9 mouse cellular contexts compared by ENCODE assay signal in the genomic region with DNA sequence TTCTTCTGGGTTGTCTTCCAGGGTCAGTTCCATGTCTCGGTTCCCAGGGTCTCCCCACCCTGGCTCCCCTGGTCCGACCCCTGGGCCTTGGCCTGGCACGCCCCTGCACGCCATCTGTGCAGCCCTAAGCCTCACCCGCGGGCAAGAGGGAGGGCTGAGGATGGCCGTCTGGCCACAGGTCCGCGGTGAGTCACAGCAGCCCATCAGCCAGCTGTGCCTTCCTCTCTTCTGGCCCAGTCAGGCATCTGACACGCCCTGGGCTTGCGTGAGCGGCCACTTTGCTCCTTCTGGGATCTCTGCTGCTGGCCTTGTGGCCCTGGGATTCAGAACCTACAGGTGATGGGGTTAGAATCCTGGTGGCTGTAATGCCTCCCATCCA. TPM values are rescaled to one million over a fixed set of nuclear protein-coding genes. Genes with fewer than 3 reads are reported as not detected.
DNase-seq lines count a peak whose midpoint lies in the region; ATAC-seq and TF ChIP-seq lines count a peak whose summit lies in the region.
"Had no signal": no experiment of that assay in that cellular context is flagged by ENCODE, and none has a peak within 500 bp of the region (broad histone marks: within the 10 kb centered on the region; RNA-seq: fewer than 3 reads in every experiment).

No protein-coding gene starts in this region.

- peak overlapping the region; percentile 87 for H3K4me2 ChIP-seq in lung, postnatal 0 days (replicated peaks; ENCODE audit: low read depth, low read length)
- H3K4me2 ChIP-seq in forebrain, embryonic 15.5 days (replicated peaks), result no peak overlapping the region
- H3K4me2 ChIP-seq in intestine, embryonic 16.5 days (ENCODE audit: low read depth, low read length), result peak overlapping the region; percentile 32; the same call in 1 of the 2 replicates
- H3K4me2 ChIP-seq in stomach, embryonic 15.5 days, result peak overlapping the region; percentile 93

- no peaks in the 10 kb centered on the region for H3K4me1 ChIP-seq in lung, postnatal 0 days (ENCODE audit: insufficient read depth, low read depth, low read length)
- peaks cover 54% of the 10 kb centered on the region for H3K4me1 ChIP-seq in forebrain, embryonic 15.5 days
- H3K4me1 ChIP-seq in intestine, embryonic 16.5 days (ENCODE audit: control insufficient read depth, insufficient read depth, low read length), result peaks cover 31% of the 10 kb centered on the region
- H3K4me1 ChIP-seq in stomach, embryonic 15.5 days, result peaks cover 56% of the 10 kb centered on the region

- no peak overlapping the region for H3K9ac ChIP-seq in lung, postnatal 0 days (replicated peaks; ENCODE audit: low read depth)
- no peak overlapping the region for H3K9ac ChIP-seq in forebrain, embryonic 15.5 days (replicated peaks)
- H3K9ac ChIP-seq in intestine, embryonic 16.5 days (ENCODE audit: low read depth, low read length), result peak overlapping the region; percentile 16; the same call in 1 of the 2 replicates
- no peak overlapping the region for H3K9ac ChIP-seq in stomach, embryonic 15.5 days

- no peak overlapping the region for H3K27ac ChIP-seq in lung, postnatal 0 days (ENCODE audit: low read length)
- no peak overlapping the region for H3K27ac ChIP-seq in forebrain, embryonic 15.5 days (replicated peaks)
- no peak overlapping the region for H3K27ac ChIP-seq in intestine, embryonic 16.5 days (ENCODE audit: low read length)
- H3K27ac ChIP-seq in stomach, embryonic 15.5 days, result no peak overlapping the region

- peak; percentile 18 for ATAC-seq in lung, postnatal 0 days
- ATAC-seq in forebrain, embryonic 15.5 days (replicated peaks), result no peak
- no peak for ATAC-seq in intestine, embryonic 16.5 days
- no peak for ATAC-seq in stomach, embryonic 15.5 days (ENCODE audit: insufficient read depth, low FRiP score, low read depth)
- ATAC-seq in activated CD4-positive, CD25-positive, alpha-beta regulatory T cell, adult 4 months, result no peak
- no peak for ATAC-seq in megakaryocyte-erythroid progenitor cell, adult 5-6 weeks (replicated peaks; ENCODE audit: low FRiP score, low TSS enrichment, poor library complexity, severe bottlenecking)

- DNase-seq in lung, postnatal 0 days (ENCODE audit: low spot score), result no peak
- no peak for DNase-seq in lung, postnatal 14 days
- no peak for DNase-seq in left cerebral cortex, adult 8-10 months (ENCODE audit: low spot score in 2 of 2)

- no peaks in the 10 kb centered on the region for H3K36me3 ChIP-seq in lung, postnatal 0 days (ENCODE audit: insufficient read depth, low read length)
- no peaks in the 10 kb centered on the region for H3K36me3 ChIP-seq in forebrain, embryonic 15.5 days
- H3K36me3 ChIP-seq in intestine, embryonic 16.5 days (ENCODE audit: control insufficient read depth, insufficient read depth, low read length), result no peaks in the 10 kb centered on the region
- no peaks in the 10 kb centered on the region for H3K36me3 ChIP-seq in stomach, embryonic 15.5 days

- H3K4me3 ChIP-seq in lung, postnatal 0 days (ENCODE audit: low read depth, low read length), result peak overlapping the region; percentile 69; the same call in 1 of the 2 replicates
- peak overlapping the region; percentile 54; the same call in 1 of the 2 replicates for H3K4me3 ChIP-seq in forebrain, embryonic 15.5 days
- H3K4me3 ChIP-seq in intestine, embryonic 16.5 days (ENCODE audit: low read length), result peak overlapping the region; percentile 62
- peak overlapping the region; percentile 65 for H3K4me3 ChIP-seq in stomach, embryonic 15.5 days (replicated peaks)

- TF ChIP-seq CTCF in lung, postnatal 0 days (IDR thresholded peaks at IDR 0.05), result no peak

- no peak for TF ChIP-seq EP300 in lung, postnatal 0 days (IDR thresholded peaks at IDR 0.05)

- peaks cover 19% of the 10 kb centered on the region; the same call in 1 of the 2 replicates for H3K27me3 ChIP-seq in lung, postnatal 0 days (replicated peaks; ENCODE audit: insufficient read depth, low read length)
- peaks cover 60% of the 10 kb centered on the region for H3K27me3 ChIP-seq in forebrain, embryonic 15.5 days
- H3K27me3 ChIP-seq in intestine, embryonic 16.5 days (replicated peaks; ENCODE audit: control insufficient read depth, insufficient read depth, low read length), result peaks cover 46% of the 10 kb centered on the region
- peaks cover 46% of the 10 kb centered on the region for H3K27me3 ChIP-seq in stomach, embryonic 15.5 days (replicated peaks)

- H3K9me3 ChIP-seq in lung, postnatal 0 days (ENCODE audit: low read length), result no peaks in the 10 kb centered on the region
- no peaks in the 10 kb centered on the region for H3K9me3 ChIP-seq in forebrain, embryonic 15.5 days
- no peaks in the 10 kb centered on the region for H3K9me3 ChIP-seq in intestine, embryonic 16.5 days (ENCODE audit: control insufficient read depth, low read length)
- H3K9me3 ChIP-seq in stomach, embryonic 15.5 days, result no peaks in the 10 kb centered on the region

- WGBS in lung, postnatal 0 days, result 35% methylated on average over 12 of the region's 12 CpGs
- 28% methylated on average over 12 of the region's 12 CpGs for WGBS in forebrain, embryonic 15.5 days
- WGBS in intestine, embryonic 16.5 days, result 29% methylated on average over 12 of the region's 12 CpGs
- WGBS in stomach, embryonic 15.5 days, result 29% methylated on average over 12 of the region's 12 CpGs

RNA-seq across cellular contexts. Expression of gene Wnt9a, which starts 1.4 kb away (rescaled TPM):
- polyA plus RNA-seq in lung, postnatal 0 days (2015; fragmentation: Nextera tagmentation; extraction: Ambion mirVana), result 9.7 and 10.5 TPM in 2 replicates
- 1.9 and 2.9 TPM in 2 replicates for polyA plus RNA-seq in forebrain, embryonic 15.5 days (2015; fragmentation: Nextera tagmentation; extraction: Ambion mirVana)
- 4.2 and 4.4 TPM in 2 replicates for polyA plus RNA-seq in intestine, embryonic 16.5 days (2015; fragmentation: Nextera tagmentation; extraction: Ambion mirVana)
- 4.9 and 5.3 TPM in 2 replicates for polyA plus RNA-seq in stomach, embryonic 15.5 days (2015; fragmentation: Nextera tagmentation; extraction: Ambion mirVana)
- total RNA-seq in left cerebral cortex, adult 8-10 months (2022), result 10 to 100 TPM; 14.1 to 15.6 (median 14.9) TPM
- not detected for polyA plus RNA-seq in activated CD4-positive, CD25-positive, alpha-beta regulatory T cell, adult 4 months (2017; shearing (Covaris generic))
- not detected in 2 replicates for total RNA-seq in megakaryocyte-erythroid progenitor cell, adult 5-6 weeks (2014; fragmentation: Nextera tagmentation)
- total RNA-seq in megakaryocyte-erythroid progenitor cell, adult 5-6 weeks (2017), result not detected in 2 replicates

RNA-seq across cellular contexts. Expression of gene Wnt3a, which starts 17.6 kb away (rescaled TPM):
- 12.6 and 18.9 TPM in 2 replicates for polyA plus RNA-seq in lung, postnatal 0 days (2015; fragmentation: Nextera tagmentation; extraction: Ambion mirVana)
- polyA plus RNA-seq in forebrain, embryonic 15.5 days (2015; fragmentation: Nextera tagmentation; extraction: Ambion mirVana), result 1.2 and 2.2 TPM in 2 replicates
- not detected in 2 replicates for polyA plus RNA-seq in intestine, embryonic 16.5 days (2015; fragmentation: Nextera tagmentation; extraction: Ambion mirVana)
- 0.15 and 0.23 TPM in 2 replicates for polyA plus RNA-seq in stomach, embryonic 15.5 days (2015; fragmentation: Nextera tagmentation; extraction: Ambion mirVana)
- total RNA-seq in left cerebral cortex, adult 8-10 months (2022), result not detected
- under 1 TPM in 1 of 2 experiments, not detected in 1; 0.20 TPM for polyA plus RNA-seq in activated CD4-positive, CD25-positive, alpha-beta regulatory T cell, adult 4 months (2017; shearing (Covaris generic))
- not detected in 2 replicates for total RNA-seq in megakaryocyte-erythroid progenitor cell, adult 5-6 weeks (2014; fragmentation: Nextera tagmentation)
- total RNA-seq in megakaryocyte-erythroid progenitor cell, adult 5-6 weeks (2017), result not detected in 2 replicates
- total RNA-seq: heart, postnatal 14 days had no signal
